Mouse (Mus musculus) myocyte (in vitro differentiated cells): ENCODE data around the gene Tmem266.

Experiments used
- E2F4 ChIP-seq: IDR thresholded peaks from one replicate; pipeline ENCODE4 v1.6.1; 2011; ENCODE audit warnings: mild to moderate bottlenecking, control low read depth, moderate library complexity; ENCODE audit not compliant: insufficient read depth
- MAX ChIP-seq: IDR thresholded peaks from one replicate; pipeline ENCODE4 v1.6.1; 2011; ENCODE audit warnings: low read depth, mild to moderate bottlenecking, control low read depth
- POLR2A ChIP-seq: IDR thresholded peaks from one replicate; pipeline ENCODE4 v1.6.1; 2011; ENCODE audit warnings: low read depth, mild to moderate bottlenecking, control low read depth, moderate library complexity; ENCODE audit not compliant: insufficient read length
- POLR2AphosphoS2 ChIP-seq: IDR thresholded peaks from one replicate; pipeline ENCODE4 v1.6.1; 2011; ENCODE audit warnings: low read depth, control low read depth; ENCODE audit not compliant: insufficient read length
- SRF ChIP-seq: IDR thresholded peaks from one replicate; pipeline ENCODE4 v1.6.1; 2011; ENCODE audit warnings: low read depth; ENCODE audit not compliant: control insufficient read depth, insufficient read length
- TCF3 ChIP-seq: IDR thresholded peaks from one replicate; pipeline ENCODE4 v1.6.1; 2011; ENCODE audit warnings: low read depth, control low read depth; ENCODE audit not compliant: insufficient read length
- USF1 ChIP-seq: IDR thresholded peaks from one replicate; pipeline ENCODE4 v1.6.1; 2011; ENCODE audit warnings: low read depth, mild to moderate bottlenecking, control low read depth, moderate library complexity

DNA sequence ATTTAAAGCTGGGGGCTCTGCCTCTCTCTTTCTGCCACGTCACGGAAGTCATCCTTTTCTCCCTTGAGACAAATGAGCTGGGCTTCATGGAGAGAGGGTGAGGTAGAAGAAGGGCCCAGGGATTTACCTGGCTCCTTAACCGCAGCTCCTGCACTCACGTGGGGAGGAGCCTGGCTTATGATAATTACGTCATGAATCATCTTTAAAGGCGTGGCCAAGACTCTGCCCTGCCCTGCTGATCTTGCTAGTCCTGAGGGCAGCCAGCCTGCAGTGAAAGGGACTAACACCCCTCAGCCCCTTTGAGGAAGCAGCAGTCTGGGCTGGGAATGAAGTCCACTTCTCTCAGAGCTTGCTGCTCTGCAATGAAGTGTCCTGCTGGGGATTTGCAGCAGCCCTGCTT is 84.4 kb downstream of the Tmem266 start:
- TF ChIP-seq SRF = no peak
- TF ChIP-seq POLR2A = no peak
- TF ChIP-seq USF1 = no peak
- no peak for TF ChIP-seq POLR2AphosphoS2
- TF ChIP-seq TCF3 = no peak
- no peak for TF ChIP-seq MAX
- no peak for TF ChIP-seq E2F4
